Mouse (Mus musculus) cerebellum, adult 9-11 months (tissue): Measurements from ENCODE around the gene Nsf.

Experiments used
- DNase-seq: peaks from one replicate; pipeline ENCODE4 v3.0.0; 2022

Gene Nsf

GRCm38 (mm10) chr11:103830476-103830875 lies 123.4 kb downstream of the Nsf start:
- no peak for DNase-seq

- no peak for DNase-seq
Measured at GRCm38 (mm10) chr11:103829956-103830355, 123.9 kb downstream of the Nsf start.

GRCm38 (mm10) chr11:103828866-103829265 lies 125.0 kb downstream of the Nsf start:
- DNase-seq, result no peak

GRCm38 (mm10) chr11:103827201-103827600 lies 126.7 kb downstream of the Nsf start:
- no peak for DNase-seq

- DNase-seq, result no peak
Measured at GRCm38 (mm10) chr11:103816719-103817118, 137.1 kb downstream of the Nsf start.

GRCm38 (mm10) chr11:103815986-103816385 lies 137.9 kb downstream of the Nsf start:
- DNase-seq, result peak; percentile 41

GRCm38 (mm10) chr11:103814808-103815207 lies 139.0 kb downstream of the Nsf start:
- DNase-seq, result no peak

- DNase-seq, result peak; percentile 33
Measured at GRCm38 (mm10) chr11:103811246-103811645, 142.6 kb downstream of the Nsf start.

GRCm38 (mm10) chr11:103810631-103811030 lies 143.2 kb downstream of the Nsf start:
- DNase-seq, result peak; percentile 22

- peak; percentile 36 for DNase-seq
Measured at GRCm38 (mm10) chr11:103809611-103810598, 144.0 kb downstream of the Nsf start.

- peak; percentile 36 for DNase-seq
Measured at GRCm38 (mm10) chr11:103808771-103809610, 144.9 kb downstream of the Nsf start.

- peak; percentile 68 for DNase-seq
Measured at GRCm38 (mm10) chr11:103807966-103808365, 145.9 kb downstream of the Nsf start.

GRCm38 (mm10) chr11:103804804-103805203 lies 149.1 kb downstream of the Nsf start:
- peak; percentile 17 for DNase-seq

- DNase-seq, result peak; percentile 84
Measured at GRCm38 (mm10) chr11:103804126-103804525, 149.7 kb downstream of the Nsf start.

- peak; percentile 23 for DNase-seq
Measured at GRCm38 (mm10) chr11:103801128-103801527, 152.7 kb downstream of the Nsf start.

- DNase-seq, result no peak
Measured at GRCm38 (mm10) chr11:103789951-103790350, 163.9 kb downstream of the Nsf start.

GRCm38 (mm10) chr11:103780152-103780551 lies 173.7 kb downstream of the Nsf start:
- no peak for DNase-seq

GRCm38 (mm10) chr11:103774228-103774530 lies 179.7 kb downstream of the Nsf start:
- DNase-seq, result no peak

- peak; percentile 49 for DNase-seq
Measured at GRCm38 (mm10) chr11:103773387-103774227, 180.2 kb downstream of the Nsf start, which contains the start of gene Wnt3. TSS of gene Wnt3 (plus strand) at chr11:103774150.

GRCm38 (mm10) chr11:103772505-103773386 lies 181.1 kb downstream of the Nsf start:
- no peak for DNase-seq
